Mouse (Mus musculus) limb, embryonic 12.5 days (tissue): Measurements from ENCODE around the gene Asgr2. TPM values are rescaled to one million over a fixed set of nuclear protein-coding genes. Genes with fewer than 3 reads are reported as not detected.
"Not testable (repeated sequence)": the region's sequence is repeated elsewhere in the genome, so short reads cannot be mapped to it uniquely, and the experiment has no call there.

Experiments used
- ATAC-seq: fragments of 200-750 bp; cut with Nextera tagmentation; 2 replicates; pipeline ENCODE4 v1.8.0; 2017; ENCODE audit warnings: low read depth, moderate TSS enrichment; ENCODE audit not compliant: insufficient number of reproducible peaks, insufficient read depth, low FRiP score, low TSS enrichment
- H3K27ac ChIP-seq: fragments of 300-500 bp; sonication (generic); 2 replicates; pipeline ENCODE4 v1.5.1; 2016; ENCODE audit warnings: mild to moderate bottlenecking, moderate library complexity
- H3K27me3 ChIP-seq: fragments of 300-500 bp; sonication (generic); 2 replicates; pipeline ENCODE4 v1.6.1; 2016; ENCODE audit warnings: mild to moderate bottlenecking, moderate library complexity
- H3K36me3 ChIP-seq: fragments of 300-500 bp; sonication (generic); 2 replicates; pipeline ENCODE4 v1.6.1; 2016; ENCODE audit warnings: mild to moderate bottlenecking, moderate library complexity
- H3K4me1 ChIP-seq: fragments of 300-500 bp; sonication (generic); replicated peaks from 2 replicates; pipeline ENCODE4 v1.6.1; 2016
- H3K4me2 ChIP-seq: fragments of 300-500 bp; sonication (generic); 2 replicates; pipeline ENCODE4 v1.6.1; 2016; ENCODE audit warnings: mild to moderate bottlenecking, moderate library complexity
- H3K4me3 ChIP-seq: fragments of 300-500 bp; sonication (generic); replicated peaks from 2 replicates; pipeline ENCODE4 v1.5.1; 2016; ENCODE audit warnings: mild to moderate bottlenecking
- H3K9ac ChIP-seq: fragments of 300-500 bp; sonication (generic); replicated peaks from 2 replicates; pipeline ENCODE4 v1.6.1; 2016; ENCODE audit warnings: mild to moderate bottlenecking, moderate library complexity
- H3K9me3 ChIP-seq: fragments of 300-500 bp; sonication (generic); 2 replicates; pipeline ENCODE4 v1.6.1; 2016; ENCODE audit warnings: mild to moderate bottlenecking, moderate library complexity
- WGBS: fragments of 180-500 bp; shearing (Covaris S2); methylation state at CpG from one replicate; pipeline ENCODE4 v1.1.7; 2016; 5-methylcytosine and 5-hydroxymethylcytosine counted together
- polyA plus RNA-seq: library from polyadenylated mRNA; unstranded; fragments of >200 nt; fragmentation: Nextera tagmentation; extraction: Ambion mirVana; gene quantifications from 2 replicates; pipeline ENCODE4 v1.2.1, GENCODE M21; 2016

Asgr2 gene
- polyA plus RNA-seq, 1 experiment from 2014 or later: not detected

- peak overlapping the region; percentile 79 for H3K27ac ChIP-seq
Measured at GRCm38 (mm10) chr11:70066701-70067100, 25.7 kb upstream of the Asgr2 start.

DNA sequence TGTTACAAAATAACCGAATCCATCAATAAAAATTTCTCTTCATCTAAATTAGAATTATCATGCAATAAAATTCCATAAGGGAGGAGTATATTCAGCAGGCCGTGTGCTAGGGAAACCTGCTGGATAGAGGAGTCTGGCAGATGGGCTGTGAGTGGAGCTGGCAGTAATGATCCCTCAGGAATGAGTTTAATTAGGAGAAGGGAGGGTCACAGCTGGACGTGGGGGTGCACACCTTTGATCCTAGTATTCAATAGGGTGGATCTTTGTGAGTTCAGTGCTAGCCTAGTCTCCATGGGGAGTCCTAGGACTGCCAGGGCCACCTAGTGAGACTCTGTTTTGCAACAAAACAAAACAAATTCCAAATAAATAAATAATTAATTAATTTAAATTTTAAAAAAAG lies 24.2 kb upstream of the Asgr2 start:
- Histone ChIP-seq H3K4me1 (peaks cover 42% of the 10 kb centered on the region), H3K9me3 (0 out of 2 replicates have a peak, but pooled peaks cover under 1% of the 10 kb centered on the region), H3K36me3 (no peaks in the 10 kb centered on the region), H3K4me2 (no peak overlapping the region), H3K4me3 (no peak overlapping the region), H3K27me3 (no peaks in the 10 kb centered on the region), H3K9ac (no peak overlapping the region), H3K27ac (no peak overlapping the region)
- ATAC-seq: no peak
- 29% methylated on average over 3 of the region's 3 CpGs for WGBS

More at GRCm38 (mm10) chr11:70066701-70067100, 25.7 kb upstream of the Asgr2 start:
- no peaks in the 10 kb centered on the region for H3K27me3 ChIP-seq
- 0 out of 2 replicates have a peak overlapping the region, but pooled peaks have one; percentile 4 for H3K4me2 ChIP-seq
- no peak overlapping the region for H3K9ac ChIP-seq
- H3K9me3 ChIP-seq: peaks cover 8% of the 10 kb centered on the region
- H3K4me3 ChIP-seq: no peak overlapping the region
- 75% methylated on average over 4 of the region's 4 CpGs for WGBS
- peaks cover 37% of the 10 kb centered on the region for H3K4me1 ChIP-seq
- ATAC-seq: no peak
- H3K36me3 ChIP-seq: no peaks in the 10 kb centered on the region

DNA sequence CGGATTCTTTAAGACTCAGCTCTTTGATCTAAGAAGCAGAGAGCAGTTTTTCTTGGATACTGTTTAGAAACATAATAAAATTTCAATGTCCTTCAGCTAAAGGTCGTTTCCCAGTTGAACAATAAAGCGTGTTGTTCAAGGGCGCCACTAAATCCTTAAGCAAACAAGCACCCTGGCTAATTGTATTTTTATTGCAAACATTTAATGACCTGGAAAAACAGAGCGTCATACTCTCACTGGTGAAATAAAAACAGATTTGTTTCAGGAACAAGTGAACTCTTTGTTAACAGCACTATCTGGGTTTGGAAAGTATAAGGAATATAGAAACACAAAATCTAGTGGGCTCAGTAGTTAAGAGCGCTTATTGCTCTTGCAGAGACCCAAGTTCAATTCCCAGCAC lies 22.4 kb upstream of the Asgr2 start:
- peak; percentile 58 for ATAC-seq
- Histone ChIP-seq H3K4me2 (peak overlapping the region; percentile 16; the same call in 1 of the 2 replicates), H3K9me3 (no peaks in the 10 kb centered on the region), H3K9ac (no peak overlapping the region), H3K27me3 (no peaks in the 10 kb centered on the region), H3K36me3 (no peaks in the 10 kb centered on the region), H3K27ac (peak overlapping the region; percentile 85), H3K4me3 (no peak overlapping the region), H3K4me1 (peaks cover 54% of the 10 kb centered on the region)
- WGBS: 27% methylated on average over 6 of the region's 6 CpGs

- H3K9ac ChIP-seq, H3K4me3 ChIP-seq, ATAC-seq, H3K36me3 ChIP-seq, H3K9me3 ChIP-seq, H3K27me3 ChIP-seq, H3K4me2 ChIP-seq: not testable (repeated sequence)
- 69% methylated on average over 3 of the region's 3 CpGs for WGBS
- H3K4me1 ChIP-seq: peaks cover 50% of the 10 kb centered on the region
- peak overlapping the region; percentile 84 for H3K27ac ChIP-seq
Measured at GRCm38 (mm10) chr11:70070603-70071002, 21.8 kb upstream of the Asgr2 start.

DNA sequence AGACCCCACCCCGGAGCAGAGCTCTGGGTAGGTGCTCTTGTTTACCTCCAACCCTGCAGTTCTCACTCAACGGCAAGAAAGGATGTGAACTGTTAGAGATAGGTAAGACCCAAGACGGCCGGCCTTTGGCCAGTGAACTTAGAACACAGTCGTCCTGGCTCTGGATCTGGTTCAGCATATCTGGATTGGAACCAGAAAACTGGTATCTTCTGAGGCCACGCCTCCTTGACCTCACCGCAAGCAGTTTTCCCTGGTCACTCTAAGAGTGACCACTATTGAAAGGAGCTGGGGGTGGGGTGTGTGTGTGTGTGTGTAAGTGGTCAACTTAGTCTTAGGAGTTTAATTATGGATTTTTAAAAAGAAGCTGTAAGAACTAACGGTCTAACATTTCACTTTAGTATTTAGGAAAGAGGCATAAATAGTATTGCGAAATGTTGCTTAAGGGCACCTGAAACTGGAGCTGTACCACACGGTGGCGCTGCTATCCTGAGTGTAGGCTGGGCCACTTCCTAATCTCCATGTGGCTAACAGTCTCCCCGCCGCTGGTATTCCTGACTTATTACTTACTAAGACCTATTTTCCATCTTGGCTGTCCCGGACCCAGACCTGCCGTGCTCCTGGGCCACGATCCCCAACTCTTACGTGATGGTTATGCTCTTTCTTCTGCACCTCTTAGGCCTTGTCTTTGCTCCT lies 17.9 kb upstream of the Asgr2 start:
- Histone ChIP-seq H3K9me3 (no peaks in the 10 kb centered on the region), H3K9ac (no peak overlapping the region), H3K27me3 (no peaks in the 10 kb centered on the region), H3K4me1 (peaks cover 20% of the 10 kb centered on the region), H3K36me3 (no peaks in the 10 kb centered on the region), H3K4me2 (peak overlapping the region; percentile 39), H3K27ac (no peak overlapping the region; the same call in 1 of the 2 replicates), H3K4me3 (no peak overlapping the region)
- ATAC-seq: 0 out of 2 replicates have a peak, but pooled peaks have one; percentile 52
- WGBS: 39% methylated on average over 17 of the region's 17 CpGs

DNA sequence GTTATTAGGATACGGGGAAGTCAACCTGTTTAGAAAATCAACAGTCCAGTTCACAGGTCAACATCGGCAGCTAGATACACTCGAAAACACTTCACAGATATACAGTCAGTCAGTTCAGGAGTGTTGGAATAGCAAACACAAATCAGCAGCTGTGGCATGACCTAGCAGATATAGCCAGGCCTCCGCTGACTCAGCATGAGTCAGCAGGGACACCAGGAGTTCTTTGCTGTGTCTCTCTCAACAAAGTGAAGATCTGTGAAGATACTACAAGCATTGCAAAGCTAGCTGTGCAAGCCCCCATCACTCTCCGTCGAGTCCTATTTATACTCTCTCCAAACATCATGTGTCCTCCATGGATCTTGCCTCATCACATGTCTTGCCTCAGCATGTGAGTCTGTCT lies 16.9 kb upstream of the Asgr2 start:
- no peak overlapping the region for H3K9ac ChIP-seq
- no peak for ATAC-seq
- H3K4me3 ChIP-seq: no peak overlapping the region
- H3K27ac ChIP-seq: no peak overlapping the region
- no peak overlapping the region for H3K4me2 ChIP-seq
- H3K9me3 ChIP-seq: no peaks in the 10 kb centered on the region
- no peaks in the 10 kb centered on the region for H3K36me3 ChIP-seq
- H3K27me3 ChIP-seq: no peaks in the 10 kb centered on the region
- WGBS: 85% methylated on average over 6 of the region's 6 CpGs
- H3K4me1 ChIP-seq: peaks cover 17% of the 10 kb centered on the region

GRCm38 (mm10) chr11:70077441-70077840 lies 15.0 kb upstream of the Asgr2 start:
- no peak for ATAC-seq
- Histone ChIP-seq H3K9me3 (no peaks in the 10 kb centered on the region), H3K36me3 (no peaks in the 10 kb centered on the region), H3K9ac (no peak overlapping the region), H3K4me2 (no peak overlapping the region), H3K27me3 (no peaks in the 10 kb centered on the region), H3K4me3 (no peak overlapping the region), H3K4me1 (peaks cover 17% of the 10 kb centered on the region), H3K27ac (no peak overlapping the region)
- WGBS: 50% methylated on average over 3 of the region's 3 CpGs

DNA sequence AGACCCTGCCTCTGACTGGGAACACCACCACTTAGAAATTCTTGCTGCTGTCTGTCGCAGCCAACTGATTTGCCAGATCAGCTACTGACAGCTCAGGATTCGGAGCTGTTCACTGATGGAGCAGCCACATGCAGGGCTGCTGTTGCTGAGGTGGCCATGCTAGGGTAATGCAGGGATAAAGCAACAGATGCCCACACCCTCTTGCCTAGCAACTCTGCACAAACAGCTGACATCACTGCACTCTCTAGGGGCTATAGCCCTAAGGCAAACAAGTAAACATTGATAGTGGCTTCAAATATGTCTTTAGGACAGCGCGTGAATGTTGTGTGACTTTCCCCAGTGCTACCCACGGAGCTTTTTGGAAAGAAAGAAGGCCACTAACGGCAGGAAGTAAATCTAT lies 13.3 kb upstream of the Asgr2 start:
- WGBS: 71% methylated on average over 6 of the region's 6 CpGs
- Histone ChIP-seq H3K4me2 (no peak overlapping the region), H3K9ac (no peak overlapping the region), H3K4me1 (peaks cover 4% of the 10 kb centered on the region), H3K36me3 (no peaks in the 10 kb centered on the region), H3K4me3 (no peak overlapping the region), H3K27me3 (no peaks in the 10 kb centered on the region), H3K9me3 (no peaks in the 10 kb centered on the region), H3K27ac (no peak overlapping the region)
- ATAC-seq: no peak

DNA sequence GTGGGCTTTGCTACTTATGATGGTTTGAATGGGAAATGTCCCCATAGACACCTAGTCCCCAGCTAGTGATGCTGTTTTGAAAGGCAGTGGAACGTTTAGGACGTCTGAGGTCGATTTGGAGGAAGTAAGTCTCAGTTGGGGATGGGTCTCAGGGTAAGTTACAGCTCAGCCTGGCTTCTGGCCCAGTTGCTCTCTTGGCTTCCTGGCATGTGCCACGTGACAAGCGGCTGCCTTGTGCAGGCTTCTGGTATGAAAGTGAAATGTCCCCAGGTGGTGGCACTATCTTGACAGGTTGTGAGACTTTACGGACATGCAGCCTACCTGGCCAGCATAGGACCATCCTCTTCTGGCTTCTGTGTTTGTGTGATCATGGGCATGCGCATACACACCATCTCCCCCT lies 12.5 kb upstream of the Asgr2 start:
- no peak overlapping the region for H3K4me2 ChIP-seq
- ATAC-seq: no peak
- no peaks in the 10 kb centered on the region for H3K36me3 ChIP-seq
- no peaks in the 10 kb centered on the region for H3K27me3 ChIP-seq
- H3K9me3 ChIP-seq: no peaks in the 10 kb centered on the region
- no peak overlapping the region for H3K27ac ChIP-seq
- 80% methylated on average over 7 of the region's 7 CpGs for WGBS
- no peak overlapping the region for H3K9ac ChIP-seq
- no peaks in the 10 kb centered on the region; the same call in 1 of the 2 replicates for H3K4me1 ChIP-seq
- no peak overlapping the region for H3K4me3 ChIP-seq

DNA sequence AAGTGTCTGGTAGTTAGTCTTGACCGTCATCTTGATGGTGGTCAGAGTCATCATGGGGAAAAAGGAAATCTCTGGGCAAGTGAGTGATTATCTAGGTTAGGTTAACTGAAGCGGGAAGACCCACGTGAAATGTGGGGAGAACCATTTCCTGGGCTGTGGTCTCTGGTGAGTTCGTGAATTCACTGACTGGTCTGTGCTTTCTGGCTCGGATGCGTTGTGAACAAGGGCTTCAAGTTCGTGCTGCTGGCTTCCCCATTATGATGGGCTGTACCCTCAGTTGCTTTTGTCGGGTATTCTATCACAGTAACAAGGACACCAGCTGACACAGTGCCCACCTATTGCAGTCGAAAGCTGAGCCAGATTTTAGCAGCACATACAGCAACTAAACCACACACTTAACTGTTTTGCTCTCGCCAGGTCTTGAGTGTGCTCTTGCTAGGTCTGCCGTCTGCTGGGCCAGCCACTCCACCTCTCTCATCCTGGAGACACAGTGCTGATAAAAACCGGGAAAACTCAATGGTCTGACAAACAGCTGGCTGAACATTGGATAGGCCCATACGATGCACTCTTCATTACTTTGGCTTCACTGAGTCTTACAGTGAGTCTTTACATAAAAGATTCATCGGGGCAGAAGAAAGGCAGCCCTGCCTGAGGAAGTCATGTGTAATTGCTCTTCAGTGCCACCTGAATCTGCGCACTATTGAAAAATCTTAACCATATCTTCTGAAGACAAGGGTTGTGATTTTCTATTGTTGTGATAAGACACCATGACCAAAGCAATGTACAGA lies 11.4 kb upstream of the Asgr2 start:
- Histone ChIP-seq H3K27me3 (no peaks in the 10 kb centered on the region), H3K4me3 (no peak overlapping the region), H3K36me3 (no peaks in the 10 kb centered on the region), H3K27ac (no peak overlapping the region), H3K9me3 (no peaks in the 10 kb centered on the region), H3K4me2 (no peak overlapping the region), H3K4me1 (no peaks in the 10 kb centered on the region; the same call in 1 of the 2 replicates), H3K9ac (no peak overlapping the region)
- ATAC-seq: no peak
- WGBS: 84% methylated on average over 15 of the region's 15 CpGs

GRCm38 (mm10) chr11:70084563-70084962 lies 7.9 kb upstream of the Asgr2 start:
- Histone ChIP-seq H3K27ac (no peak overlapping the region), H3K9me3 (no peaks in the 10 kb centered on the region), H3K4me1 (no peaks in the 10 kb centered on the region), H3K36me3 (no peaks in the 10 kb centered on the region), H3K4me3 (no peak overlapping the region), H3K4me2 (no peak overlapping the region), H3K9ac (no peak overlapping the region), H3K27me3 (no peaks in the 10 kb centered on the region)
- WGBS: 83% methylated on average over 8 of the region's 8 CpGs
- ATAC-seq: no peak
